Mouse (Mus musculus) spleen, adult 2 months (tissue): ENCODE measurements around the gene Vezt.

Experiments used
- CTCF ChIP-seq: fragments of 200-500 bp; IDR thresholded peaks from 2 replicates; pipeline ENCODE4 v1.5.1; 2011; ENCODE audit warnings: mild to moderate bottlenecking, inconsistent platforms; ENCODE audit not compliant: insufficient read depth, insufficient read length, insufficient replicate concordance; ENCODE audit errors: extremely low read depth
- POLR2A ChIP-seq: fragments of 200-500 bp; IDR thresholded peaks from 2 replicates; pipeline ENCODE4 v1.6.1; 2011; ENCODE audit warnings: low read depth, low read length, inconsistent platforms

DNA sequence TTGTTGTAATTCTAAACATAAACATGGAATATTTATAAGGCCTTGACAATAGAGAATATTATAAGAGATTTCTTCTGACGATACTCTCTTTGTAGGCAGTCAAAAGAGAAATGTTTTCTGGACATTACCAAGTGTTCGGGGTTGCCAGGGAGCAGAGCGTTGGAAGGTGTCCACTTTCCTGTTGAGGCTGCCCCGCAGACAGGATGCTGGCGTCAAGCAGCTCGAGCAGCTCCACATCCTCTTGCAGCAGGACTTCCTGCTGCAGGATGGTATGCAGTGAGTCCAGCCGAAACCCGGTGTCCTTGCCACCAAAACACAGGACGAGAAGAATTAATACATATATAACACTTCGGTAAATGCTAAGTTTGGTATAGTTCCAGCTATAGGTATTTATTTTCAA, 35.4 kb downstream of the Vezt start:
- no peak for TF ChIP-seq POLR2A
- TF ChIP-seq CTCF = no peak
